Mouse (Mus musculus): ENCODE data around the gene Ankrd13a.

- no peak for TF ChIP-seq CTCF (IDR thresholded peaks at IDR 0.05; ENCODE audit: borderline replicate concordance, insufficient read depth, low read depth, low read length)
- no peak for TF ChIP-seq POLR2A (IDR thresholded peaks at IDR 0.05; ENCODE audit: borderline replicate concordance, insufficient read depth, low read length)
These were observed 24.2 kb upstream of the Ankrd13a start for GRCm38 (mm10) chr5:114750325-114750724.
